ENCODE assay signal across 9 mouse cellular contexts in the genomic region with DNA sequence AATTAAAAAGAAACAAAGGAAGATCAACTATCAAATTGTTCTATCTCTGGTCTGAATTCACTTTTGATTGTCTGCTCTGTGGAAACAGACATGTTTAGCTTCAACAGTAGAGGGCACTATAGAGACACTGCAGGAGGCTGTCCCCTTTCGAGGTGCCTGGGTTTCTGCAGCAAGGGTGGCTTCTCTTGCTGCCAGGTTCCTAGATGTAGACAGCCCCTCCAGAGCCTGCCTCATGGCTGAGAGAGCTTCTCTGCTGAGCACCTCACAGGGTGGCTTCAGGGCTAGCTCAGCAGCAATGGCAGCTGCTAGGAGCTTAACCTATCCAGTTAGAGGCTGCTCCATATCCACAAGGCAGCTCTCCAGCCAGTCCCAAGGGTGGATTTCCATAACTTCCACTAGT. TPM values are rescaled to one million over a fixed set of nuclear protein-coding genes. Genes with fewer than 3 reads are reported as not detected.
A peak's percentile ranks its signal among the peaks of the same experiment; 100 is the strongest.
DNase-seq lines count a peak whose midpoint lies in the region; ATAC-seq and TF ChIP-seq lines count a peak whose summit lies in the region.
"Had no signal": no experiment of that assay in that cellular context is flagged by ENCODE, and none has a peak within 500 bp of the region (broad histone marks: within the 10 kb centered on the region; RNA-seq: fewer than 3 reads in every experiment).

No protein-coding gene starts in this region.

- 0% methylated on average over 1 of the region's 1 CpGs for whole genome bisulfite sequencing in forebrain, postnatal 0 days
- 4% methylated on average over 1 of the region's 1 CpGs for WGBS in forebrain, embryonic 13.5 days
- WGBS in stomach, postnatal 0 days, result 8% methylated on average over 1 of the region's 1 CpGs

- H3K9me3 ChIP-seq in forebrain, postnatal 0 days (ENCODE audit: low read length), result no peaks in the 10 kb centered on the region
- H3K9me3 ChIP-seq in forebrain, embryonic 13.5 days (replicated peaks), result no peaks in the 10 kb centered on the region
- H3K9me3 ChIP-seq in stomach, postnatal 0 days (ENCODE audit: control insufficient read depth, low read length), result no peaks in the 10 kb centered on the region
- H3K9me3 ChIP-seq: limb, embryonic 13.5 days had no signal

- peak; percentile 53 for DNase-seq in forebrain, postnatal 0 days
- DNase-seq in CD4-positive, CD25-positive, alpha-beta regulatory T cell, adult 2 months (ENCODE audit: low read depth, low spot score), result peak; percentile 81
- DNase-seq in brain, adult 2 months (ENCODE audit: low read depth, low spot score), result peak; percentile 86
- DNase-seq in gastrocnemius, adult 2 months, result peak; percentile 64
- peak; percentile 23 to 29 for DNase-seq in layer of hippocampus, adult 8-10 months (ENCODE audit: low spot score in 2 of 2)
- DNase-seq in stomach, postnatal 0 days (ENCODE audit: low spot score), result peak; percentile 35

- TF ChIP-seq EP300 in stomach, postnatal 0 days (optimal IDR thresholded peaks at IDR 0.05), result no peak

- H3K4me3 ChIP-seq in forebrain, postnatal 0 days (ENCODE audit: low read depth, low read length), result no peak overlapping the region
- H3K4me3 ChIP-seq in forebrain, embryonic 13.5 days, result no peak overlapping the region
- H3K4me3 ChIP-seq in gastrocnemius, adult 2 months, result no peak overlapping the region
- H3K4me3 ChIP-seq in stomach, postnatal 0 days (ENCODE audit: low read depth, low read length), result no peak overlapping the region
- H3K4me3 ChIP-seq: limb, embryonic 13.5 days had no signal

- ATAC-seq in forebrain, postnatal 0 days, result no peak
- ATAC-seq in forebrain, embryonic 13.5 days, result no peak
- ATAC-seq in megakaryocyte progenitor cell, adult 5-6 weeks (replicated peaks; ENCODE audit: poor library complexity), result peak; percentile 69
- no peak for ATAC-seq in stomach, postnatal 0 days (ENCODE audit: low FRiP score, low TSS enrichment)

- H3K4me2 ChIP-seq in forebrain, postnatal 0 days (ENCODE audit: low read depth), result no peak overlapping the region
- H3K4me2 ChIP-seq in forebrain, embryonic 13.5 days, result no peak overlapping the region
- no peak overlapping the region for H3K4me2 ChIP-seq in stomach, postnatal 0 days (replicated peaks; ENCODE audit: low read depth)
- H3K4me2 ChIP-seq: limb, embryonic 13.5 days had no signal

- intact Hi-C loops in gastrocnemius, adult 2 months (cut with DNase I), result loop anchor here (1.0 to 5.0 kb wide), 4 partner anchors 37 to 262 kb away; a partner anchor contains a TSS

- H3K27ac ChIP-seq in forebrain, postnatal 0 days (ENCODE audit: low read depth, low read length), result no peak overlapping the region
- no peak overlapping the region for H3K27ac ChIP-seq in forebrain, embryonic 13.5 days
- no peak overlapping the region for H3K27ac ChIP-seq in gastrocnemius, adult 2 months
- H3K27ac ChIP-seq in stomach, postnatal 0 days (replicated peaks), result no peak overlapping the region
- H3K27ac ChIP-seq: limb, embryonic 13.5 days had no signal

- no peaks in the 10 kb centered on the region for H3K27me3 ChIP-seq in forebrain, postnatal 0 days (ENCODE audit: insufficient read depth, low read length)
- 0 out of 2 replicates have a peak, but pooled peaks cover 9% of the 10 kb centered on the region for H3K27me3 ChIP-seq in forebrain, embryonic 13.5 days
- no peaks in the 10 kb centered on the region for H3K27me3 ChIP-seq in stomach, postnatal 0 days (ENCODE audit: control insufficient read depth, insufficient read depth, low read length)
- H3K27me3 ChIP-seq: limb, embryonic 13.5 days had no signal

- peaks cover 6% of the 10 kb centered on the region; the same call in 1 of the 2 replicates for H3K4me1 ChIP-seq in forebrain, postnatal 0 days (ENCODE audit: insufficient read depth)
- no peaks in the 10 kb centered on the region for H3K4me1 ChIP-seq in forebrain, embryonic 13.5 days
- H3K4me1 ChIP-seq in stomach, postnatal 0 days (replicated peaks; ENCODE audit: control insufficient read depth, insufficient read depth), result no peaks in the 10 kb centered on the region

- peak; percentile 70 for TF ChIP-seq CTCF in forebrain, postnatal 0 days (IDR thresholded peaks at IDR 0.05; ENCODE audit: low read depth)
- peak; percentile 97 for TF ChIP-seq CTCF in gastrocnemius, adult 2 months (IDR thresholded peaks at IDR 0.05)
- TF ChIP-seq CTCF in stomach, postnatal 0 days (IDR thresholded peaks at IDR 0.05; ENCODE audit: low read depth), result peak; percentile 92

- no peak overlapping the region for H3K9ac ChIP-seq in forebrain, postnatal 0 days
- no peak overlapping the region for H3K9ac ChIP-seq in forebrain, embryonic 13.5 days
- no peak overlapping the region for H3K9ac ChIP-seq in stomach, postnatal 0 days (ENCODE audit: low read length)
- H3K9ac ChIP-seq: limb, embryonic 13.5 days had no signal

- no peaks in the 10 kb centered on the region for H3K36me3 ChIP-seq in forebrain, postnatal 0 days (ENCODE audit: insufficient read depth)
- H3K36me3 ChIP-seq in forebrain, embryonic 13.5 days (ENCODE audit: poor library complexity, severe bottlenecking), result no peaks in the 10 kb centered on the region
- H3K36me3 ChIP-seq in stomach, postnatal 0 days (ENCODE audit: control insufficient read depth, insufficient read depth, low read length), result no peaks in the 10 kb centered on the region
- H3K36me3 ChIP-seq: limb, embryonic 13.5 days had no signal

RNA-seq across cellular contexts. Expression of a gene that starts 5.0 kb away (rescaled TPM):
- total RNA-seq in forebrain, postnatal 0 days (2014; rRNA removed), result 56.1 and 72.0 TPM in 2 replicates
- polyA plus RNA-seq in forebrain, postnatal 0 days (2015; fragmentation: Nextera tagmentation; extraction: Ambion mirVana), result 36.0 and 41.6 TPM in 2 replicates
- 59.4 and 60.4 TPM in 2 replicates for polyA plus RNA-seq in forebrain, embryonic 13.5 days (2015; fragmentation: Nextera tagmentation; extraction: Ambion mirVana)
- 10 to 100 TPM in 1 of 2 experiments, 1 to 10 TPM in 1; 9.3 to 12.1 TPM for total RNA-seq in gastrocnemius, adult 2 months (2021)
- 10 to 100 TPM; 26.3 to 28.8 (median 28.3) TPM for total RNA-seq in layer of hippocampus, adult 8-10 months (2022)
- total RNA-seq in megakaryocyte progenitor cell, adult 5-6 weeks (2015), result 6.5 and 9.7 TPM in 2 replicates
- 2.6 and 4.0 TPM in 2 replicates for total RNA-seq in megakaryocyte progenitor cell, adult 5-6 weeks (2017)
- 16.7 and 18.6 TPM in 2 replicates for polyA plus RNA-seq in stomach, postnatal 0 days (2015; fragmentation: Nextera tagmentation; extraction: Ambion mirVana)

Comparison
In these comparisons a context has a peak if more than half of its experiments do, and no peak if none do; other contexts are left out.
1. DNase-seq: peak in every context shown above with its lines; median percentile 86 in brain, adult 2 months; 81 in CD4-positive, CD25-positive, alpha-beta regulatory T cell, adult 2 months; 64 in gastrocnemius, adult 2 months; 53 in forebrain, postnatal 0 days; 35 in stomach, postnatal 0 days; 26 in layer of hippocampus, adult 8-10 months.